Mouse (Mus musculus): ENCODE measurements around the gene Rad52.

The Rad52 gene

GRCm38 (mm10) chr6:119902204-119903080 lies at the start of gene Rad52:
Gene Rad52 (plus strand): TSS chr6:119902698.
- DNase-seq: peak; percentile 91

- DNase-seq: no peak
Observed at GRCm38 (mm10) chr6:119854156-119854555, 48.3 kb upstream of the Rad52 start.

- DNase-seq: no peak
Observed at GRCm38 (mm10) chr6:119855471-119855870, 47.0 kb upstream of the Rad52 start.

GRCm38 (mm10) chr6:119860236-119860635 lies 42.3 kb upstream of the Rad52 start:
- no peak for DNase-seq

- DNase-seq: no peak
Observed at GRCm38 (mm10) chr6:119861519-119861918, 41.0 kb upstream of the Rad52 start.

GRCm38 (mm10) chr6:119864341-119865034 lies 38.0 kb upstream of the Rad52 start:
- DNase-seq: peak; percentile 68

- no peak for DNase-seq
Observed at GRCm38 (mm10) chr6:119883151-119883550, 19.3 kb upstream of the Rad52 start.

- DNase-seq: no peak
Observed at GRCm38 (mm10) chr6:119892711-119893110, 9.8 kb upstream of the Rad52 start.

- no peak for DNase-seq
Observed at GRCm38 (mm10) chr6:119903081-119903789, 737 bp downstream of the Rad52 start.

GRCm38 (mm10) chr6:119905461-119905860 lies 3.0 kb downstream of the Rad52 start:
- no peak for DNase-seq

- DNase-seq: no peak
Observed at GRCm38 (mm10) chr6:119912046-119912445, 9.5 kb downstream of the Rad52 start.

- no peak for DNase-seq
Observed at GRCm38 (mm10) chr6:119915710-119916109, 13.2 kb downstream of the Rad52 start.

GRCm38 (mm10) chr6:119918561-119919181 lies 16.2 kb downstream of the Rad52 start:
- DNase-seq: no peak

GRCm38 (mm10) chr6:119922136-119922535 lies 19.6 kb downstream of the Rad52 start:
- DNase-seq: no peak

GRCm38 (mm10) chr6:119922544-119922943 lies 20.0 kb downstream of the Rad52 start:
- no peak for DNase-seq

GRCm38 (mm10) chr6:119924235-119925005 lies 21.9 kb downstream of the Rad52 start:
- DNase-seq: no peak

Measured in kidney, postnatal 14 days (tissue).